Mouse (Mus musculus) olfactory bulb, adult 2 months (tissue): ENCODE results near the gene Ptpa. TPM values are rescaled to one million over a fixed set of nuclear protein-coding genes. Genes with fewer than 3 reads are reported as not detected.

Experiments
- H3K27ac ChIP-seq: fragments of 200-500 bp; 2 replicates; pipeline ENCODE4 v1.5.1; 2012; ENCODE audit warnings: low read depth, low read length; ENCODE audit not compliant: insufficient read depth
- H3K4me1 ChIP-seq: fragments of 200-500 bp; 2 replicates; pipeline ENCODE4 v1.6.1; 2012; ENCODE audit warnings: low read length; ENCODE audit not compliant: control insufficient read depth, insufficient read depth
- H3K4me3 ChIP-seq: fragments of 200-500 bp; 2 replicates; pipeline ENCODE4 v1.5.1; 2012; ENCODE audit warnings: mild to moderate bottlenecking, low read depth, low read length, moderate library complexity; ENCODE audit not compliant: insufficient read depth
- CTCF ChIP-seq: fragments of 200-500 bp; IDR thresholded peaks from 2 replicates; pipeline ENCODE4 v1.5.1; 2012; ENCODE audit warnings: low read depth, mild to moderate bottlenecking, low read length, moderate library complexity; ENCODE audit not compliant: insufficient read depth
- POLR2A ChIP-seq: fragments of 200-500 bp; IDR thresholded peaks from 2 replicates; pipeline ENCODE4 v1.6.1; 2012; ENCODE audit warnings: mild to moderate bottlenecking, low read depth, low read length, moderate library complexity; ENCODE audit not compliant: insufficient read depth
- WGBS: fragments of 180-500 bp; shearing (Covaris S2); methylation state at CpG from one replicate; pipeline ENCODE4 v1.1.7; 2018; 5-methylcytosine and 5-hydroxymethylcytosine counted together
- polyA plus RNA-seq: library from polyadenylated mRNA; stranded (reverse); fragments of >200 nt; gene quantifications from 2 replicates; pipeline ENCODE4 v1.2.4, GENCODE M21; 2012; ENCODE audit warnings: low replicate concordance; ENCODE audit not compliant: missing spikeins, insufficient read depth, insufficient read length

Gene Ptpa
- polyA plus RNA-seq, 1 experiment = not detected

DNA sequence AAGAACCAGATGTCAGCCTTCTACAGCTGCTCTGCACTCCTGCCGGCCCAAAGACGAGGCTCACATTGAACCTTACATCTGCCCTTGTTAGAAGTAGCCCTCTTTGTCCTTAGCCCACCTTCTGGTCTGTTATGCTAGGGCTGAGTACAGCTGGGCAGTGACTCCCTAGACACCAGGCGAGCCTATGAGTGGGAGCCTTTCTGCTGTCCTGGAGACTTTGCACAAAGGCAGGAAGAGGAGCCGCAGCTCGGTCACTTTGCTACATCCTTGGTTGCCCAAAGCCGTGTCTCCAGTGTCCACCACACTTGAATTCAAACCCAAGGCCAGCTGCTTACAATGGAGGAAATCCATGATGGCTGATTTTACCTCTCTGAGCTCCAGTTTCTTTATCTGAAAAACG lies 32.5 kb downstream of the Ptpa start:
- TF ChIP-seq POLR2A = no peak
- TF ChIP-seq CTCF = 0 out of 2 replicates have a peak, but pooled peaks have one; percentile 13
- H3K27ac ChIP-seq = no peak overlapping the region
- H3K4me1 ChIP-seq = peaks cover 28% of the 10 kb centered on the region; the same call in 1 of the 2 replicates
- H3K4me3 ChIP-seq = no peak overlapping the region
- WGBS = 85% methylated on average over 7 of the region's 7 CpGs

GRCm38 (mm10) chr2:30450530-30450929 lies 34.7 kb downstream of the Ptpa start:
- no peak for TF ChIP-seq CTCF
- no peak for TF ChIP-seq POLR2A
- Histone ChIP-seq H3K27ac (no peak overlapping the region), H3K4me1 (peaks cover 19% of the 10 kb centered on the region; the same call in 1 of the 2 replicates), H3K4me3 (no peak overlapping the region)
- WGBS = 86% methylated on average over 1 of the region's 1 CpGs

- WGBS = 91% methylated on average over 3 of the region's 3 CpGs
- H3K4me1 ChIP-seq = peaks cover 12% of the 10 kb centered on the region; the same call in 1 of the 2 replicates
- no peak overlapping the region for H3K4me3 ChIP-seq
- no peak overlapping the region for H3K27ac ChIP-seq
- no peak for TF ChIP-seq POLR2A
- TF ChIP-seq CTCF = no peak
These were observed 35.7 kb downstream of the Ptpa start for GRCm38 (mm10) chr2:30451525-30451924.

DNA sequence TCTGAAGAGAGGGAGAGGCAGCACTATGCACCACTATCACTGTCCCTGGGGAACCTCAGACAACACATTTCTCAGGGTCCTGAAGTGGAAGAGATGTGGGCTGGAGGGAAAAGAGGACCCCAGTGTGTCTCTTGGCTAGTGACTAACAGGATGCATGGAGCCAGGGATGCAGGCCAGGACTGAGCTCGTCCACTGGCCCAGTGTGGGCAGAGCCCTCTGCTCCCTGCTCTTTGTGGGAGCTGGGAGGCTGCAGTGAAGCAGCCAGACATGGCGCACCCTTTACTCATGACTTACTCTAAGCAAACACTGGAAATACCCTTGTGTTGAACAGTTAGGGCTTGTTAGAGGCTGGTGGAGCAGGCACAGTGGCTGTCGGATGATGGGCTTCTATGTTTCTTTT lies 37.7 kb downstream of the Ptpa start:
- Histone ChIP-seq H3K4me3 (no peak overlapping the region), H3K4me1 (peaks cover 5% of the 10 kb centered on the region; the same call in 1 of the 2 replicates), H3K27ac (no peak overlapping the region)
- 84% methylated on average over 3 of the region's 3 CpGs for WGBS
- TF ChIP-seq CTCF = no peak
- no peak for TF ChIP-seq POLR2A

- no peak for TF ChIP-seq POLR2A
- TF ChIP-seq CTCF = no peak
- WGBS = 91% methylated on average over 5 of the region's 5 CpGs
- H3K4me3 ChIP-seq = no peak overlapping the region
These were observed 38.7 kb downstream of the Ptpa start for GRCm38 (mm10) chr2:30454587-30454986.

GRCm38 (mm10) chr2:30456104-30456980 lies 40.5 kb downstream of the Ptpa start:
- no peak overlapping the region for H3K27ac ChIP-seq
- peaks cover 5% of the 10 kb centered on the region; the same call in 1 of the 2 replicates for H3K4me1 ChIP-seq
- 84% methylated on average over 13 of the region's 13 CpGs for WGBS
- no peak overlapping the region for H3K4me3 ChIP-seq
- TF ChIP-seq POLR2A = no peak
- TF ChIP-seq CTCF = no peak

More at GRCm38 (mm10) chr2:30454587-30454986, 38.7 kb downstream of the Ptpa start:
- Histone ChIP-seq H3K4me1 (peaks cover 5% of the 10 kb centered on the region; the same call in 1 of the 2 replicates), H3K27ac (no peak overlapping the region)

DNA sequence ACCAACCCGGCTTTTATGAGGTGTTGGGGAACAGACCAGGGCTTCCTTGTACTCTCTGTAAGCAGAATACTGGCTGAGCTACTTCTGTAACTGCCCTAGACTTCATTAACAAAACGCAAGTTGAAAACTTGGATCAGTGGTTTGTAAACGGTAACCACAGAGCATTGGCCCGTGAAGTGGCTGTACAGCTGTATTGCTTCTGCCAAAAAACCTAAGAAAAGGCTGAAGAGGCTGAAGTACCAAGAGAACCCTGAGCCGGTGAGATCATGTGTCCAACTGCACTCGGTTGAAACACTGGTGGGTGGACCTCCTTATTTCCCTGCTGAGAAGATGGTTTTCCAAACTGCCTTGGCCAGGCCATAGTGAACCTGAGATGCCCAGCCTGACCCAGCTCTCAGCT lies 42.5 kb downstream of the Ptpa start:
- Histone ChIP-seq H3K27ac (no peak overlapping the region), H3K4me3 (no peak overlapping the region), H3K4me1 (peaks cover 8% of the 10 kb centered on the region)
- TF ChIP-seq CTCF (no peak), POLR2A (no peak)
- WGBS = 49% methylated on average over 6 of the region's 6 CpGs

- no peak overlapping the region for H3K4me3 ChIP-seq
- H3K27ac ChIP-seq = no peak overlapping the region
- TF ChIP-seq CTCF (no peak), POLR2A (no peak)
- WGBS = 90% methylated on average over 6 of the region's 6 CpGs
- peaks cover 12% of the 10 kb centered on the region for H3K4me1 ChIP-seq
These were observed 43.4 kb downstream of the Ptpa start for GRCm38 (mm10) chr2:30459241-30459640.

DNA sequence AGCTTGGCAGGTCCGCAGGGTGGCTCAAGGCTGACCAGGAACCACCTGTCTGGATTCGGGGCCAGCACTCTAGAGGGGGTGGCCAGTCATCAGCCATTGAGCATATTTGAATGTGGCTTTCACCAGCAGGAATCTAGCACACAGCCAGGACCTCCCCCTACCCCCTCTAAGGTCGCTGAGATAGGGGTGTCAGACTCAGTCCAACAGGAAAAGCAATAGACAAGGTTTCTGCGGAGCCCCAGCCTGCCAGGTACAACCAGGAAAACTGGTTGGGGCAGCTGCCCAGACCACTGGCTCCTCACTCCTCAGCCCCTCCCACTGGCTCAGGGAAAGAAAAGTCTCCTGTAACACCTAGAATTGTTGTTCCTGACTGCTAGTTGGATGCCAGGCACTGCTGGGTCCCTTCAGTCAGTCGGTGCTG lies 47.5 kb downstream of the Ptpa start:
- H3K27ac ChIP-seq = no peak overlapping the region
- H3K4me3 ChIP-seq = no peak overlapping the region
- peaks cover 12% of the 10 kb centered on the region for H3K4me1 ChIP-seq
- WGBS = 40% methylated on average over 5 of the region's 5 CpGs
- TF ChIP-seq CTCF = no peak
- no peak for TF ChIP-seq POLR2A
